Mouse (Mus musculus) frontal cortex, postnatal 10 days (tissue): ENCODE measurements around the gene Kif21b.

Source experiments
- DNase-seq, 2 experiments: peaks; one replicate each; pipeline ENCODE4 v3.0.0; 2022; ENCODE audit warnings: low spot score in 2 of 2, mixed read lengths in 1 of 2

Kif21b gene

DNA sequence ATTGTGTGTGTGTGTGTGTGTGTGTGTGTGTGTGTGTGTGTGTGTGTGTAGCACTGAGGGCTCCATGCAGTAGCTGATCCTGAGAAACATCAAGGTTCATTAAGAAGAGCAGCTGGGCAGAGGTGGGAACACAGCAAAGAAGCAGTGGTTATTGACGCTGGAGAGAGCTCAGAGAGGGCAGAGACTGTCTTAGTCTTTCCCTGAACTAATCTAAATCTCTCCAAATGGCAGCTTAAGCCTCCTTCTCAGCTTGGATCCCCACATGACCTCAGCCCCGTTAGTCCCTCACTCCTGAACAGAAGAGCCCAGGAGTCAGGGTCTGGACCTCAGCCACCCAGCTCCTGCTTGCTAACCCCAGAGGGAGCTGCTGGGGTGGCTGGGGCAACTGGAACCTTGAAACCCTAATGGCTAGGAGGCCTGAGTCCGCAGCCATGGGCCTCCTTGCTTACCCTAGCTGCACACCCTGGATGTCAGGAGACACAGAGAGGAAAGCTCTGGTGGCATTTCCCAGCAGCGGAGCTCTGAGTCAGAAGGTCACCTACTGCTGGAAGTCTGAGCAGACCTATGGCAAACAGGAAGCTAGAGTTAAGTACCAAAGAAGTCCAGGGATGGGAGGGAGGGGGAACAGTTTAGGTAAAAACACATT lies 2.1 kb upstream of the Kif21b start:
- no peak for DNase-seq

DNA sequence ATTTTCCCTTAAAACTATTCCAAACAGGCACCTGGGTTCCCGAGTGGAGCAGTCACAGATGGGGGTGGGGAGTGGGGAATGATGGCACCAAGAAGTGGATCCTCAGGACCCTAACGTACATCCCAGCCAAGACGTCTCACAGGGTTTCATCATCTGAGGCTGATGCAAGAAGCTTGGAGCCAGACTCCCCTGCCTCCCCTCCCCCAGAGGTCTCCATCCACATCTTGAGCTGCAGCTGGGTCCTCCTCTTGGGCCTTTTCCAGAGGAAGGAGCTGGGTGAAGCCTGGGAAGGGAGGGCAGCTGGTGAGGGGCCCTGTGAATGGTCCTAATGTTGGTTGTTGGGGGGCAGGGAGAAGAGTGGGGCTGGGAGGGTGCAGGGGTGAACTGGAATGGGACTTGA lies 1.1 kb upstream of the Kif21b start:
- no peak for DNase-seq

DNA sequence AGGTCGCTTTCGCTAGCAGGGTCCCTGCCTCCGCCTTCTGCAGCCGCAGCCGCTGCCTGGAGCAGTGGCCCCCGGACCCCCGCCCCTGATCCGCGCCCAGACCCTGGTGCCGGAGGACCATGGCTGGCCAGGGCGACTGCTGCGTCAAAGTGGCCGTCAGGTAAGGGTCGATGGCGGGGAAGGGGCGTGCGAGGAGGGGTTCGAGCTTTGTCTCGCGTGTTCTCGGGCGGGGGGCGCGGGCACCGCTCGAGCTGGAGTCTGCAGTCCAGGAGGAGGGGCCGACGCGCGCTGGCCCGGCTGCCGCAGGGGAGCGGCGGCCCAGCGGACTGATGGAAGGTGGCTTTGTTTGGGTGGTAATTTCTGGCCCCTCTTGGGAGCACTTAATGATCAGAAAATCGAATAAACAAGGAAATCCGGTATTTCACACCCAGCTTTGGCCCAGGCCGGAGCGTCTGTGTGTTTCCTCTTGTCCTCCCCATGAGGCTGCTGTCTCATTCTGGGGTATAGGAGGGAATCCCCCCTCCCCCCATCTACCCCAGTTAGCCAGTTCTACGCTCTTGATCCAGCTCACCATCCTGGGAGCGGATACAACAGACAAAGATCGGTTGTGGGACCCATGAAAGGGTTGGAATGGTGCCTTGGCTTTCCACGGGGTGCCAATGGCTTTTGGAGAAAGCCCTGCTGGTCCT lies 558 bp downstream of the Kif21b start:
- no peak for DNase-seq

DNA sequence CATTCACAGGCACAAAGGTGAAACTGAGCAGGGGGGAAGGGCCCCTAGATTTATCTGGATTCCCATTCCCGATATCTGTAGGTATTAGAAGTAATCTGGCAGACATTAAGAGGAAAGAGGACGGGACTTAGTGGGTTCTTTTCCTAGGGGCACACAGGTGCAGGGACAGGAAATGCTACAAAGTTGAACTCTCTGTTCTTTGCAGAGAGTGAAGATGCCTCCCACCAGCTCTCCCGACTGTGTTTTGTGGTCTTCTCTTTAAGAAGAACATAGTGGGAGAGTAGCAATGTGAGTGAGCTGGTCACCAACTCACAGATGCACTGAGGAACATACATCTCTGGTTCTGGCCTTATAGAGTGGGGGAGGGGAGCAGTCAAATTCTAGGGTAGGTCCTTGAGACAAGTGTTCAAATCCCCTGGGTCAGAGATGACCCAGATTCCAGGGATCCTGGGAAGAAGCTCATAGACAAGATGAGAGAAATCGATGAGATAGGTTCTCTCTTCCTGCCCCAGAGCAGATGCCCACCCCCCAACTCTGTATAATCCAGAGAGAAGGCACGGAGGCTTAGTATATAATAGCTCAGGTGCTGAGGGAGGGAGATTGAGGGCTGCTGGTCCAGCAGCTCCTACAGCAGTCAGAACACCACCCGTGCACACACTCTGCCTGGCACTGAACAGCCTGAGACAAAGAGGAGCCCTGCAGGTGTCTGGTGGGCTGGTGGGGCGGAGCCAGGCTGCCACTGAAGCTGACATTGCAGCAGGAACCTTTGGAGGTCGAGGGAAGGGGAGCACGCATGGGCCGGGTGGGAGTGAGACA lies 1.4 kb downstream of the Kif21b start:
- DNase-seq = no peak

DNA sequence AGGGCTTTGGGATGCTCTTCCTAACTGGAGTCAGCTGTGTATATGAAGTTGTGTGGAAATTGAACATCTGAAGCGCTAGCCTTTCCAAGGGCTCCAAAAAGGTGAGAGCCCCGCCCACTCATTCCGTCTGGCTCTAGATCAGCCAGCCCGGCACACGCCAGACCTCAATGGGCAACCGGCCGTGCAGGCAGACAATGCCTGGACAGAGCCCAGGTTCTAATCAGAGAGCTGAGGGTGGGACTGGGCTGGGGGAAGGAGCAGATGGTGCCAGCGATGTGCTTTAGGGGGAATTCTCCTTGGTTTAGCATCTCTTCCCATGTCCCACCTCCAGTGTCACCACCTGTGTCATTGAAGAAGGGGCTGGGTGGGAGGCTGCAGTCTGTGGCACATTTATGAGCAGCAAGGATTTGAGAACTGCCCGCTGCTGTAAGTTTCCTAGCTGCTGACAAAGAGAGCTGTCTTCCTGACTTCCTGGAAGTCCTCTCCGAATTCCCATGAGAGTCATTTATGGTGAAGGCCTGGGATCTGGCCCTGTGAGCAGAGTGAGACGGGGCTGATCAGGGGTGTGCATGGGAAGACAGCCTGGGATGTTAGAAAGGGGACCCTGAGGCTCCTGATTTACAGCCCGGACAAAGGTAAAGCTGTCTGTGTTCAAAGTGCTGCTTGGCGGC lies 2.5 kb downstream of the Kif21b start:
- DNase-seq = no peak

DNA sequence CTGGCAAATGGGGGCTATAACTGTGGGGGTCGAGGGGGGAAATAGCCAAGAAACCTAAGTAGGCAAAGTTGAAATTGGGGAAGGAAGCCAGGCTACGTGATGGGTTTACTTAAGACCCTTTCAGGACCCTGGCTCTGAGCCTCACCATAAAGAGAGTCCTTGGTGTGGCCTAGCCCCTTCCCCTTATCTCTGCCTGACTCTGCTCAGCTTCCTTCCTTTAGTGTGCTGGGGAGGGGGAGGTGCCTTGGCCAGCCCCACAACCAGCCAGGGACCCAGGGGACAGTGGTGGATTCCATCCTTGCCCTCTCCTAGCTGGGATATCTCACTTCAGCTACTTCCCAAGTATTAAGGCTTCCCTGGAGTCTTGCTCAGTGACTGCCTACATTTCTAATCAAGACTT lies 3.4 kb downstream of the Kif21b start:
- no peak for DNase-seq

DNA sequence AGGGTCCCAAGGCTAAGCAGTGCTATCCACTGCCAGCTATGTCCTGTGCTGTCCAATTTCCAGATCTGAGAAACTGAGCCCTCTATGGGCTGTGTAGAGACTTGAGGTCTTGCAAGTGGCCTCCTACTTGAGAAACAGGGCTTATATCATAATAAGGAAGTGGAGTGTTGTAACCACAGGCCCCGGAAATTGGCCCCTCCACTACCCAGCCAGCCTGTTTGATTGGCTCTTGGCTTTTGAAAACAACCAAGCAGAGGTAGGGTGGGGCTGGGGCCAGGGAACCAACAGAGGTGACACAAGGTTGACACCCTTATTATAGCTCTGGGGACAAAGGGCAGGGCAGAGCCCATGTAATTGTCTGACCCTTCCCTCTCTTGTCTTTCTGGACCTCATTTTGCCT lies 3.9 kb downstream of the Kif21b start:
- no peak for DNase-seq

DNA sequence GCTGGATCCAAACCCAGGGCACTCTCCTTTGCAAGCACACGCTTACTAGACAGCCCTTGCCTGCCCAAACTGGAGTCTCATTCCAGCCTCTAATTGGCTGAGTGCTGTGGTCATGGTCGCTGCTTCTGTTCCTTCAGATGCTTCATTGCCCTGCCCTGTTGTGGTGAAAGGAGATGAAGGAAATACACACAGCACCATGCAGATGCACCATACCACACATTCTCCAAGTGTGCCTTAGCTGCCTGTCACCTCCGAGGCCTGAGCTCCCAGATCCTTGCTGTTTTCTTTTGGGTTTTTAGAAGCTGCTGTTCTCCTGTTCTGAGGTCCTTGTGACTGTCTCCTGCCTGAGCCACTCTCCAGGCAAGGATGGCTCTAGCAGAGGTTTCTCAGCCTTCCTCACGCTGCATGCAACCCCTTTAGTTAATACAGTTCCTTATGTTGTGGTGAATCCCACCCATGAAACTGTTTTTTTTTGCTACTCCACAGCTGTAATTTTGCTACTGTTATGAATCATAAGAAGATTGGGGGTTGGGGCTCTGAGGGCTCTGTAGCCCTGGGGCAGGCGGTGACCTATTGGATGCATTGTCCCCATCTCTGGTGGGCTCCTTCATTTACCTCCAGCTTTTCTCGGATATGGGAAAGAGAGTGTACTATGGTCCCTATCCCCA lies 4.7 kb downstream of the Kif21b start:
- DNase-seq = no peak

DNA sequence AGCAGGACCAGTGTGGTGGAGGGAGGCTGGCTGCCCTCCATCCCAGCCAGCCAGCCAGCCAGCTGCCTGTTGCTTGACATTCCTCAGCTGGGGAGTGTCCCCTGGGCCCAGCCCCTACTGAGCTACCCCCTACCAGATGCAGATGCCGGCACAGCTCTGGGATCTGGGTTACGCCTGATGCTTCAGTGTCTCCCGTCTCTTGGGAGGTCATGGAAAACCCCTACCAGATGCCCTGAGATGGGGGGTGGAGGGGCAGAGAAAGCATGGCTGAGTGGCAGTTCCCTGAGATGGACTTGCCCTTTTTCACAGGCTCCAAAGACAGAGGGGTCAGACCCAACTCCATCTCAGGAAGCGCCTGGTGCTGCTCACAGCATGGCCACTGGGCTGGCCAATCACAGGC lies 5.4 kb downstream of the Kif21b start:
- no peak for DNase-seq

DNA sequence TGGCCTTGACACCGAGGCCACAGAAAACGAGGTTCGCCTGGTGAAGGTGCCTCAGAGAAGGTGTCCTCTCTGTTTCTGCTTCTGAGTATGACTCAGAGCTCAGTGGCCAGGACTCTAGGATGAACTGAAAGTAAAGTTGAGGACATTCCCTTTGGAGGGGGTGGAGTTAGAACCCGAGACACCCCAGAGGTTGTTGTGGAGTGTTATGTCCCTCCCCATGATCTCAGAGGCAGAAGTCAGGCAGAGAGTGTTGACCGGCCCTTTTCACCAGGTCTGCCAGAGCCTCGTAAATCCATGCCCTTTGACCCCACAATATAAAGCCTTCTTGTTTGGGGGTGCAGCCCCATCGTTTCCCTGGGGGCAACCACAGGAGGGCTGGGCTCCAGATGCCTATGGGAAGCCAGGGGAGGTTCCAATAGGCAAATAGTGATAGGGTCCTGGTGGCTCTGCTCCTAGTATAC lies 5.9 kb downstream of the Kif21b start:
- no peak for DNase-seq

DNA sequence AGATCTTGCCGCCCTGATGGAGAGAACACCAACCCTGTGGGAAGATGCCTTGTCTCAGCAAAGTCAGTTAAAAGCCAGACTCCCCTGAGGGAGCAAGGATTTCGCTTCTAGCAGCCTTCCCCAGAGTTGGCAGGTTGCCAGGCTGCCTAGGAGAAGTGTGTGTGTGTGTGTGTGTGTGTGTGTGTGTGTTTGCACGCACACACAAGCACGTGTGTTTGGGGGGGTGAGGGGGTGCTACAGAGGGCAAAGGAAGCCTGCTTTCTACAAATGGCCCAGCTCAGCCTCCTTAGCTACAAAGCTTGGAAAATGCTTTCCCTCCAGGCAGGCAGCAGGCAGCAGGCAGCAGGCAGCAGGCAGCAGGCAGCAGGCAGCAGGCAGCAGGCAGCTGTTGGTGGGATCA lies 6.4 kb downstream of the Kif21b start:
- DNase-seq = peak in 1 of 2 experiments; percentile 55

DNA sequence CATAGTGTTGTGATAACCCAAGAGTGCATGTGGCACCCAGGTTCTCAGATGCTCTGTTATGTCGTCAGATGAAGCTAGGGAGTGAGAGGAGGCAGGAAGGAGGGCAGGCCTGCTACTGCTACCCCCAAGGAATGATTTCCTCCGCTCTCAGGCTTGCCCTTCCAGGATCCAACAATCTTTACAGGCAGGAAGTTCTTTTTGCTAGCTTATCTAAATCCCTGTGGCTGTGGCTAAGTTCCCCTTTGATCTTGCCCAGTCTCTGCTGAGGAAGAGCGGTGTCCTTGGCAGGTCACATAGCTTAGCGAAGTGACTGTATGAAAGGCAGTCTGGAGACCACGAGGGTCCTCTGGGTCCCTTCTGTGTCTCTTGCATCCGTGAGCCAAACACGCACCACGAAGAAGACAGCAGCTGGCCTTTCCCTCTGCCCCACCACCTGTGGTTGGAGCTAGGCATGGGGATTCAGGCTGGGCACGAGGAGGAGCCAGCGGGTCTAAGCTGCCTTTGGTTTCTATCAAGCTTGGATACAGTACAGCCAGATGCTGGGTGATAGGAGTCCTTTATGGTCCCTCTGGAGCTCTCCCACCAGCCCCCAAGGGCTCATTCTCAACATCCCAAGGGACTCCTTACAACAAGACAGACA lies 7.1 kb downstream of the Kif21b start:
- no peak for DNase-seq

DNA sequence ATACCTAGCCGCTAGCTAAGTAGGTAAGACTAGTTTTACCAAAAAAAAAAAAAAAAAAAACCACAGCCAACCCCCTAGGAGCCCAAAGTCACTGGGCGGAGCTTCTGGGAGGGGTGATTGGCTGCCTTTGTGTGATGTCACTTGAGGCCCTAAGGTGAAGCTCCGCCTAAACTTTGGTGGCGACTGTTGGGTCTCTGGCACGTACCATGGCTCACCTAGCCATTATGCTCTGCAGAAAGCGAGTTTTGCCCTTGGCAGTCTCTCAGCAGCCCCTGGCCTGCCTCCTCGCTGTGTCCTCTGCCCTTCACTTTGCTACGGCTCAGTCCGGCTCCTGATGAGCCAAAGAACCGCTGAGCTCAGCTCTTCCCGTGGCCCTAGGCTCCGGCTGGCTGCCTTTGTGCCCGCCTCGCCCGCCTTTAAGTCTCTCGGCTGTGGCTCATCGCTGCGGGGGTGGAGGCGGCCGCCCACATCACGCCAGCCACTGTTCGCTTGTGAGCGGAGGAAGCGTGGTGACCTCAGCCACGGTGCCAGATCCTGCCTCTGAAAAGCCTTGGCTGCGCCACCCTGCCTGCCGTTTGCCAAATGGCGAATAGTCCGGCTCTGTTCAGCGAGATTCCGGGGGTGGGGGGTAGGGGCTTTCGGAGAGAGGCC lies 8.9 kb downstream of the Kif21b start:
- peak; percentile 79 to 80 for DNase-seq

DNA sequence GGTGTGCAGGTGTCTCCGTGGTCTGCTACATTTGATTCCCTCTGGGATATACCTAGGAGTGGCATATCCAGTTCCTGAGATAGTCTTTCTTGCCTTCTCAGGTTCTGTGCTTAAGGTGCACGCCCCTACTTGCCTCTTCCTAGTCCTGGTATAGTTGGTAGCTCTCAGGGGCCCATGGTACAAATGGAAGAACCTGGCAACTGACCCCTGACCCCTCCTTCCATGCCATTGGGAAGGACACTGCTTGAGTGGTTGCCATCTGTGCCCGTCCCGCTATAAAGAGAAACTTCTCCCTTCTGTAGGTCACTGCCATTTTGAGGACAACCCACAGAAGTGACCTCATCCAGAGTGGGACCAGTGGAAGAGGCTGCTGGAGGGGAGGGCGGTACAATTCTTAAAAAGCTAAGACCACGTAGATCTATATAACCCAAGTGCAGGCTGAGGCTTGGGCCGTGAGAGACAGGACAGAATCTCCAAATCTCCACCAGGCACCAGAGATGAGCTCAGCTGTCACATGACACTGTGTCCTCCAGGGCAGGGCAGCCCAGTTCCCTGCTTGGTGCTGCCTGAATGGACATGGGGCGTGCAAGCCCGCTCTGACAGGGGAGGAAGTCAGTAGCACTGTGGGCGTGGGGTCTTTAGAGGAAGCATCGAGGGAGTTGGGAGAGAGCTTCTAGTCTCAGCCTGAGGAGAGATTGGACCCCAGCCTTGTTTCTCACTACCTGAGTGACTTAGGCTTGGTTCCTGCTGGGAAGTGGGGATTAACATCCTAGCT lies 10.2 kb downstream of the Kif21b start:
- DNase-seq = no peak

DNA sequence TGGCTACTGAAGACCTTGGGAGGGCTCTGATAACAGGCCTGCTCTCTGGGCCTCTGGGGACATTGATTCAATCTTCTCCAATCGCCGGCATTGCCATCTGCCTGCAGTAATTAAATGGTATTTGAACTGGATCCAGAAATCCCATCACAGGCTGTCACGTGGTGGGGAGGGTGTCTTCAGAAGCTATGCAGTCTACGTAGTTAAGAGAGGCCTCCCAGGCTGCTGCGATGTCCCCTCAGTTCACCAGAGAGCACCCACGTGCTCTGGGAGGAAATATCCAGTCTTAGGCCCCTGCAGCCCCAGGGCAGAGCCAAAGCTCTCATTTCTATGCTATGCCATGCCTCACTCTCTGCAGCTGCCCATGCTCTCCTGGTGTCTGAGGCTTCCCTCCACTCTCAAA lies 11.1 kb downstream of the Kif21b start:
- no peak for DNase-seq

DNA sequence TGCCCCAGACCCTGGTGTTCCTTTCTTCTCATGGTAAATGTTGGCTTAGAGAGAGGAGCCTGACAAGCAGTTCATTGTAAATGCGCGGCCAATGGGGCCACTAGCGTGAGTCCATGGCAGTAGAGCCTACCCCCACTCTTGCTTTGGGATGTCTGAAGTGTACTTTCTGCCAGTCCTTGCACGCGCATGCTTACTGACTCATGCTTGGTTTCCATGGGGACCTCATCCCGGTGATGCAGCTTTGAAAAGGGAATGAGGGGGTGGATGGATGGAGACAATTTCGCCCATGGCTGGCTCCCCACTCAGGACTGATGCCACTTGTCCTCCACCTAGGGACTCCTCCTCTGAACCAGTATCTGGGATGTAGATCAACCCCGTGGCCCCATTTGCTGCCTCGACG lies 12.3 kb downstream of the Kif21b start:
- peak; percentile 54 to 74 for DNase-seq

DNA sequence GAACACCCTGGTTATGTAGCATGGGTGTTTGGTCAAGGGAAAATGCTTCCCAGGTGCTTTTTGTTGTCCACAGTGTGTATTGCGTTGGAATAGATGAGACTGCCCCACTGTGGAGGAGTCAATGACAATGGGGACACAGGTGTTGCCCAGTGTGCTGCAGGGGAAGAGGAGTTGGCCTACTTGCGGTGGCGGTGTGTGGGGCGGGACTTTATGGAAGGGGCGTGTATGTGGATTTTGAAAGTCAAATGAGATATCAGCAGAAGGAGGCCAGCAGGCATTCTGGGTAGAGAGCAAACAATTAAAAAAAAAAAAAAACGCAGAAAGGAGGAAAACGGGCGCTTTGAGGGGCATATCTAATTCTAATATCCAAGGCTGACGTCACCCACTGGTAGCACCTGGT lies 18.5 kb downstream of the Kif21b start:
- DNase-seq = no peak

DNA sequence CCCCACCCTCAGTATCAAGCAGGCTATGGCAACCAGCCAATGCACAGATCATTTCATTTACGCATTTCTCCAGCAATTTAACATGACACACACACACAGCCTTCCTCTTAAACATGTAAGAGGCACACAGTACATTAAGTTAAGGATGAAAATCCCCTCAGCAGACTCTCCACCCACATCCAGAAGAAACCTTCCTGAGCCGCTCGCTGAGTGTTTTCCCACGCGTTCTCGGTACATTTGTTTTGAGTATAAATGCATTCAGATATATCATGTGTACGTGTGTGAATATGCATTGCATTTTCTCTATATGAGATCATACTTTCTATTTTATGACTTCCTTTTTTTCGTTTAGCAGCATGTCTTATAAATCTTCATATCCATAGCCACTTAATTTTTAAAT lies 20.2 kb downstream of the Kif21b start:
- no peak for DNase-seq

DNA sequence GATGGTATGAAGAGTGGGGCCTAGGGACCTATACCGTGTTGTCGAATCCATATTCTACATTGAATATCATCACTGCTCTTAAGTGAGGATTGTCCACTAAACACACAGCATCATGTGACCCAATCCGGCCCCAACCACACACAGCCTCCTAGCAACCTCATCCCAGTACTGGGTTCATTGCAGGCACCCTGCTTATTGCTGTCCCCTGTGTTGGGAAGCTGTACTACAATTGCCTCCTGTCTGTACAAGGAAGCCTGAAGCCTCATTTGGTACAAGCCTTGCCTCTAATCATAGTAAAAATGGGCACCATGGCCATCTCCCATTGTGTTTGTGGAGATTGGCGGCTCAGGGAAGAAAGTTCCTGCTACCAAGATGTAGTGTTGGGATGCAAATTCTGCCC lies 25.1 kb downstream of the Kif21b start:
- DNase-seq = no peak

DNA sequence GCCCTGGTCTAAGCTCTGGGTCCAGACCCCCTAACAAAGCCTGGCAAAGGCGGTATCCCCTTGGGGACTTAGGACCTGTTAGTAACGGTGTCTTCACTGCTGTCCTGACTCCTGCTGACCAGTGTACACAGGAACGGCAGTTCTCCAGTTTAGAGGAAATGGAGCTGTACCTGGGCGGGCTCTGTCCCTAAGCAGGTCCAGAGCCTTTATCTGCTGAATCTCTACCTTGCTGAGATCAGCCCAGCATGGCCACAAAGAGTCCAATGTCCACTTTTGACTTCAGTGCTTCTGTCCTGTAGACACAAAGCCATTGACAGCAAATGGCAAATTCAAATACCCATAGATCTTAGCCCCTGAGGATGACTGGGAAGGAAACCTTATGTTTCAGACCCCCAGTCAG lies 25.8 kb downstream of the Kif21b start:
- no peak for DNase-seq
